Mouse (Mus musculus): ENCODE measurements around the gene E2f1.

- TF ChIP-seq CTCF (conservative IDR thresholded peaks at IDR 0.05 in 1 of 2, IDR thresholded peaks at IDR 0.05 in 1 of 2; ENCODE audit: low read depth in 2 of 2, low read length in 2 of 2) (no peak), CHD2 (IDR thresholded peaks at IDR 0.05; ENCODE audit: low read length) (no peak), MAFK (IDR thresholded peaks at IDR 0.05; ENCODE audit: insufficient replicate concordance, low read length) (no peak), EP300 (IDR thresholded peaks at IDR 0.05; ENCODE audit: low read length) (no peak), UBTF (IDR thresholded peaks at IDR 0.05; ENCODE audit: low read depth, low read length) (no peak), HCFC1 (IDR thresholded peaks at IDR 0.05; ENCODE audit: low read depth, low read length) (no peak), POLR2A (IDR thresholded peaks at IDR 0.05; ENCODE audit: low read depth, low read length) (no peak), MYC (IDR thresholded peaks at IDR 0.05; ENCODE audit: low read depth, low read length) (no peak), NELFE (IDR thresholded peaks at IDR 0.05; ENCODE audit: low read depth, low read length) (no peak), USF2 (conservative IDR thresholded peaks at IDR 0.05; ENCODE audit: low read depth, low read length) (no peak), MAX (IDR thresholded peaks at IDR 0.05; ENCODE audit: low read length) (no peak), POLR2AphosphoS2 (IDR thresholded peaks at IDR 0.05; ENCODE audit: low read depth, low read length) (no peak)
These were observed 21.0 kb downstream of the E2f1 start for GRCm38 (mm10) chr2:154548688-154549087.

Measured in CH12.LX (cell line).